Mouse (Mus musculus): ENCODE results near the gene Olfm4. TPM values are rescaled to one million over a fixed set of nuclear protein-coding genes. Genes with fewer than 3 reads are reported as not detected.

The Olfm4 gene
- 0.33 and 0.46 TPM in 2 replicates for polyA plus RNA-seq (2014; fragmentation: Nextera tagmentation; extraction: Ambion mirVana)

DNA sequence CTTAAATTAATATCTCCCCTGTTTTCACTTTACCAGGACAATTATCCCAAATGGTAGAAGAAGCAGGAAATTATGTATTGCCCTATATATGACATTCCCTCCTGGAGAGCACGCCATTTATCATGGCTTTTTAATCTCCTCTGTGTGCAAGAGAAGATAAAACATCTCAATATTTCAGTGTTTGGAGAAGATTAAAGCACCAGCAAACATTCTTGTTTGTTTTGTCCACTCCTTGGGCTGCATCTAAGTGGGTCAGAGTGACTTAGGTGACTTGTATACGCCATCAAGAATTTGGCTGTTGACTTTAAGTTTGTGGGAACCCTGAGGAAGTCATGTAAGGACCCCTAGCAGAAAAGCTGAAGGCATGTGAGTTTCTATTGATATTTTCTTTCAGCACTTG, at the start of gene Olfm4:
TSS of gene Olfm4 (plus strand) at position 301 of the 400 bp plus-strand sequence.
- Histone ChIP-seq H3K9ac (ENCODE audit: low read length) (no peak within 1 kb of the TSS), H3K36me3 (ENCODE audit: control insufficient read depth, insufficient read depth, low read length) (no peaks in the 10 kb centered on the region), H3K4me2 (no peak within 1 kb of the TSS), H3K27me3 (ENCODE audit: control insufficient read depth, insufficient read depth, low read length) (no peaks in the 10 kb centered on the region), H3K9me3 (ENCODE audit: control insufficient read depth, low read length) (no peaks in the 10 kb centered on the region), H3K4me3 (ENCODE audit: low read depth, low read length) (no peak within 1 kb of the TSS), H3K27ac (ENCODE audit: low read depth, low read length) (no peak within 1 kb of the TSS), H3K4me1 (ENCODE audit: control insufficient read depth, insufficient read depth, low read length) (no peaks in the 10 kb centered on the region)
- no peak for ATAC-seq (ENCODE audit: low FRiP score)
- 74% methylated on average over 2 of the region's 2 CpGs for WGBS
- no peak for DNase-seq (ENCODE audit: low spot score, missing footprints)

DNA sequence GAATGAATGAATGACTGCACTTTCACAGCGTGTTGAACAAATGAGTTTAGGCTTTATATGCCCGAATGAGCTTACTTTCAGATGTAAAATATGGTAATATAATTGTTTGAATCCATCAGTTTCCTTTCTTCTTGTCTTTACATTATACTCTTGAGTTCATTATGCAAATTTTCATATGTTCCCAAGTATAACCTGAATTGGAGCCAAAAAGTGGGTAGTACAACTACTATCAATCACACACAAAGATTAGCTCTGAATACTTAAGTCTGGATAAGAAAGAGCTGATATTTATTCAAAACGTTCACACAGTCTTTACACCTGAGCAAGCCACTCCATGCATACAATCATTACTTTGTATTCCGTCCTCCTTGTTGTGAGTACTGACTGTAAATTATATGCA, 49.5 kb upstream of the Olfm4 start:
- Histone ChIP-seq H3K4me1 (ENCODE audit: control insufficient read depth, insufficient read depth, low read length) (no peaks in the 10 kb centered on the region), H3K4me2 (no peak overlapping the region), H3K27ac (ENCODE audit: low read depth, low read length) (no peak overlapping the region), H3K36me3 (ENCODE audit: control insufficient read depth, insufficient read depth, low read length) (no peaks in the 10 kb centered on the region), H3K27me3 (ENCODE audit: control insufficient read depth, insufficient read depth, low read length) (no peaks in the 10 kb centered on the region), H3K4me3 (ENCODE audit: low read depth, low read length) (no peak overlapping the region), H3K9ac (ENCODE audit: low read length) (no peak overlapping the region), H3K9me3 (ENCODE audit: control insufficient read depth, low read length) (no peaks in the 10 kb centered on the region)
- DNase-seq (ENCODE audit: low spot score, missing footprints) (no peak), ATAC-seq (ENCODE audit: low FRiP score) (no peak)
- WGBS: 74% methylated on average over 4 of the region's 4 CpGs

DNA sequence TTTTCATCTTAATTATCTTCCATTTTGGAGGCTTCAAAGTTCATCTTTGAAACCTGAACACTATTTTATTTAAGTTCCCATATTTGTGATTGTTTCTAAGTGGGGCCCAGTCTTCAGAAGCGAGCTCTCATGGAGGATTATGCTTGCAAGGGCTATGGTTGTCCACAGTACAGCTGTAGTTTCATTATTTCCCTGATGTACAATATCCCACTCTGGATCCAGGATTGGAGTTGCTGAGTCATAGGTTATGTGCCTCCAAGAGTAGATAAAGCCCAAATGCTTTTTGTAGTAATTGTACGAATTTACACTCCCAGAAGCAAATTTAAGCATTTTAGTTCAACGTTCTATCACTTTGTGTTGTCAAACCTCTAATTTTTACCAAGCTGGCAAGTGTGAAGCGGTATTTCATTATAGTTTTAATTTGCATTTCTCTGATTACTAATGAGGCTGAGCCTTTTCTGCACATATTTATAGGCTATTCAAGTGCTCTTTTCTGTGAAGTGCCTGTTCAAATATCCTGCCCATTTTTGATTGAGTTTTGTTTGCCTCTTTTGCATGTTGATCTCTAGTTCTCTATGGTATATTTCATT, 46.9 kb upstream of the Olfm4 start:
- Histone ChIP-seq H3K4me1 (ENCODE audit: control insufficient read depth, insufficient read depth, low read length) (no peaks in the 10 kb centered on the region), H3K27ac (ENCODE audit: low read depth, low read length) (no peak overlapping the region), H3K9me3 (ENCODE audit: control insufficient read depth, low read length) (no peaks in the 10 kb centered on the region), H3K36me3 (ENCODE audit: control insufficient read depth, insufficient read depth, low read length) (no peaks in the 10 kb centered on the region), H3K4me3 (ENCODE audit: low read depth, low read length) (no peak overlapping the region), H3K9ac (ENCODE audit: low read length) (no peak overlapping the region), H3K4me2 (no peak overlapping the region), H3K27me3 (ENCODE audit: control insufficient read depth, insufficient read depth, low read length) (no peaks in the 10 kb centered on the region)
- 88% methylated on average over 4 of the region's 4 CpGs for WGBS
- ATAC-seq (ENCODE audit: low FRiP score): no peak
- DNase-seq (ENCODE audit: low spot score, missing footprints): no peak

DNA sequence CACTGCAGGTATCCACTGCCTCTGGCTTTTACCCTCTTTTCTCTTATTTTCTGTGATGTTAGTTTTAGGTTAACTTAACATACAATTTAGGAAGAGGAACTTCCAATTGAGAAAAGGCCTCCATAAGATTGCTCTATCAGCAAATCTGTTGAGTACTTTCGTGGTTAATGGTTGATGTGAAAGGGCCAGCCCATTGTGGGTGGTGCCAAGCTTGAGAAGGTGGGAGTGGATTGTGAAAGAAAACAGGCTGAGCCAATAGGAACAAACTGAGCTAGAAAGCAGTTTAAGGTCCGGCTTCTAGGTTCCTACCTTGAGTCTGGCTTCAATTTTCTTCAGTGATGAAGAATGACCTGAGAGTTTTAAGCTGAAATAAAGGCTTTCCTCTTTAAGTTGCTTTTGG, 38.0 kb upstream of the Olfm4 start:
- Histone ChIP-seq H3K4me2 (no peak overlapping the region), H3K27ac (ENCODE audit: low read depth, low read length) (no peak overlapping the region), H3K27me3 (ENCODE audit: control insufficient read depth, insufficient read depth, low read length) (no peaks in the 10 kb centered on the region), H3K4me3 (ENCODE audit: low read depth, low read length) (no peak overlapping the region), H3K9me3 (ENCODE audit: control insufficient read depth, low read length) (no peaks in the 10 kb centered on the region), H3K9ac (ENCODE audit: low read length) (no peak overlapping the region), H3K36me3 (ENCODE audit: control insufficient read depth, insufficient read depth, low read length) (no peaks in the 10 kb centered on the region), H3K4me1 (ENCODE audit: control insufficient read depth, insufficient read depth, low read length) (no peaks in the 10 kb centered on the region)
- ATAC-seq (ENCODE audit: low FRiP score): no peak
- DNase-seq (ENCODE audit: low spot score, missing footprints): no peak
- 66% methylated on average over 2 of the region's 2 CpGs for whole genome bisulfite sequencing

DNA sequence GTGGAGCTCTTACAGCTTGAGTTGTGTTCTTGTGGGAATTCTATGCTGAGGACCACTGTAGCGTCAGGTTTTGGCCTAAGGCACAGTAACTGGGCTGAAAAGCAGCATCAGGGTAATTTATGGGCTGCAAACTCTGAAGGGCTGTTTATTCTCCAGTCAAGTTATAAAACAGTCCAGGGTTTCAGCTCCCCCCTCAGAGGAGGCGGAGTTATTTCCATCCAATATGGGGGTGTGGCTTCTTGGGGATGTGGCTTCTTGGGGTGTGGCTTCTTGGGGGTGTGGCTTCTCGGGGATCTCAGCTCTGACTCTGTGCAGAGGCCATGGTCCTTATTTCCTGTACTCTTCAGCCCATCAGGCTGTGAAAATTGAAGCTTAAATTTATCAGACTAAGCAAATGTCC, 28.2 kb upstream of the Olfm4 start:
- H3K9ac ChIP-seq (ENCODE audit: low read length): no peak overlapping the region
- H3K4me3 ChIP-seq (ENCODE audit: low read depth, low read length): no peak overlapping the region
- 81% methylated on average over 3 of the region's 3 CpGs for WGBS
- DNase-seq (ENCODE audit: low spot score, missing footprints): no peak
- 0 out of 2 replicates have a peak, but pooled peaks cover 2% of the 10 kb centered on the region for H3K4me1 ChIP-seq (ENCODE audit: control insufficient read depth, insufficient read depth, low read length)
- no peaks in the 10 kb centered on the region for H3K36me3 ChIP-seq (ENCODE audit: control insufficient read depth, insufficient read depth, low read length)
- H3K9me3 ChIP-seq (ENCODE audit: control insufficient read depth, low read length): no peaks in the 10 kb centered on the region
- H3K27me3 ChIP-seq (ENCODE audit: control insufficient read depth, insufficient read depth, low read length): no peaks in the 10 kb centered on the region
- ATAC-seq (ENCODE audit: low FRiP score): no peak
- H3K4me2 ChIP-seq: no peak overlapping the region
- no peak overlapping the region for H3K27ac ChIP-seq (ENCODE audit: low read depth, low read length)

DNA sequence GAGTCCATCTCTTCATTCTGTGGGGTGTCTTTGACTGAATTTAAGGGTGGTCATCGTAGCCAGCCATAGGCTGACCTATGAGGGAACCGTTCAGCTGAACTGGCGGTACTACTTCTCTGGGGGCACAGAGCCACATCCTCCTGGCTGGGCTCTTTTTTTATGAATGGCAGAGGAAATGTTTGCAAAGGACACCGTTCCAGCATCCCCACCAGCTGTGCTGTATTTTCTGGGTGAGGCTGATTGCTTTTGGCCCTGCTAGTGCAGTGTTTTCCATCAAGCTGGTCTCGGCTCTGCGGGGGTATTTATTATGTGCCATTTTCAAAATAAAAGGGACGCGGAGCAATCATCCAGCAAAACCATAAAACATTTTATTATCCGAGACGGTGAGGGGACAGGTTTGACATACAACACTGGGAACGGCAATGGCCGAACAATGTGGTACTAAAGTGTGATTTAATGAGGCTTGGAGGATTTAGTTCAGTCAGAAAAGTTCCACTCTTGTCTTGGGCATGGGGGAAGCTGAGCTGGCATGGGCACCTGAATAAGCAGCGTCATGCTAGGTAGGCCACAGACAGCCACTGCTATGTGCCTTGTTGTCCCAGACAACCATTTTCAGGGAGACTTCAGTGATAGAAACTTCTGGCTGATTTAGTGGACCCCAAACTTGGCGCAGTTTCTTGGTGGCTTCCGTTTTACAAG, 25.9 kb upstream of the Olfm4 start:
- Histone ChIP-seq H3K27me3 (ENCODE audit: control insufficient read depth, insufficient read depth, low read length) (no peaks in the 10 kb centered on the region), H3K4me1 (ENCODE audit: control insufficient read depth, insufficient read depth, low read length) (peaks cover 7% of the 10 kb centered on the region), H3K9me3 (ENCODE audit: control insufficient read depth, low read length) (no peaks in the 10 kb centered on the region), H3K4me2 (no peak overlapping the region), H3K36me3 (ENCODE audit: control insufficient read depth, insufficient read depth, low read length) (no peaks in the 10 kb centered on the region), H3K4me3 (ENCODE audit: low read depth, low read length) (no peak overlapping the region), H3K27ac (ENCODE audit: low read depth, low read length) (no peak overlapping the region), H3K9ac (ENCODE audit: low read length) (no peak overlapping the region)
- 95% methylated on average over 15 of the region's 15 CpGs for WGBS
- ATAC-seq (ENCODE audit: low FRiP score) (no peak), DNase-seq (ENCODE audit: low spot score, missing footprints) (no peak)

DNA sequence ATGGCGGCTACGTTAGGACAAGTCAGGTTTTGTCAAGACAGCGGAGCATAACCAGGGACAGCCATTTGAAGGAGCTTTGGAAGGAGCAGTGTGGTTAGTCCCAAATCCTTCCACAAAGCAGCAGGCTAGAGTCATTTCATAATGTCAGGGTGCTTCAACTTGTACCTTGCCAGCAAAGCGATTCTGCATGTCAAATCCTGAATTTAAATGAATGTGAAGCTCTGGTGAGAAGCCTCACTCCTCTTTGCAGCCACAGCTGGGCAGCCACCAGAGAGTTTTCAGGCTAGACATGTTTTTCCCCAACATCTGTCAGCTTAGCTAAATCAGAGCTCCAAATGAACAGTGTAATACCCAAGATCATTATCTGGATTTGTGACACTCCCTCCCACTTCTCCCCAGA, 22.7 kb upstream of the Olfm4 start:
- H3K36me3 ChIP-seq (ENCODE audit: control insufficient read depth, insufficient read depth, low read length): no peaks in the 10 kb centered on the region
- H3K9me3 ChIP-seq (ENCODE audit: control insufficient read depth, low read length): no peaks in the 10 kb centered on the region
- no peak overlapping the region for H3K4me3 ChIP-seq (ENCODE audit: low read depth, low read length)
- H3K27me3 ChIP-seq (ENCODE audit: control insufficient read depth, insufficient read depth, low read length): no peaks in the 10 kb centered on the region
- 81% methylated on average over 4 of the region's 4 CpGs for WGBS
- H3K4me2 ChIP-seq: no peak overlapping the region
- peaks cover 7% of the 10 kb centered on the region for H3K4me1 ChIP-seq (ENCODE audit: control insufficient read depth, insufficient read depth, low read length)
- H3K27ac ChIP-seq (ENCODE audit: low read depth, low read length): peak overlapping the region; percentile 25; the same call in 1 of the 2 replicates
- H3K9ac ChIP-seq (ENCODE audit: low read length): no peak overlapping the region
- ATAC-seq (ENCODE audit: low FRiP score): peak; percentile 33; the same call in 1 of the 2 replicates
- DNase-seq (ENCODE audit: low spot score, missing footprints): no peak

DNA sequence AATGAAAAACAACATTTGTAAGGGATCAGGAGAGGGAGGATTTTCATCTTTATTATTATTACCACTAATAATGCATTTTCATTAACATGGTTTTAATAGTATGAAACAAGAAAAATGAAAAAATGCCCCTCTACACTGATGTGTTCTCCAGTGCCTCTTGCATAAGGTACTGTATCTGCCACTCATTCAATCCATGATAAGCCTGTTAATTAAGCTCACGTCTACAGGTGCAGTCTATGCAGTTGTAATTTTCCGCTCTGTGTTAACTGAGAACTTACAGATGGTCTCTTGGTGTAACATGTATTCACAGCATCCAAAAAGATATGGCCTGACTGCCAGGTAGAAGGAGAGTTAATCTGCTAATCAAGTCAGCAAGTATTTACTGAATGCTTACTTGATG, 22.3 kb upstream of the Olfm4 start:
- 81% methylated on average over 2 of the region's 2 CpGs for WGBS
- H3K27ac ChIP-seq (ENCODE audit: low read depth, low read length): no peak overlapping the region

DNA sequence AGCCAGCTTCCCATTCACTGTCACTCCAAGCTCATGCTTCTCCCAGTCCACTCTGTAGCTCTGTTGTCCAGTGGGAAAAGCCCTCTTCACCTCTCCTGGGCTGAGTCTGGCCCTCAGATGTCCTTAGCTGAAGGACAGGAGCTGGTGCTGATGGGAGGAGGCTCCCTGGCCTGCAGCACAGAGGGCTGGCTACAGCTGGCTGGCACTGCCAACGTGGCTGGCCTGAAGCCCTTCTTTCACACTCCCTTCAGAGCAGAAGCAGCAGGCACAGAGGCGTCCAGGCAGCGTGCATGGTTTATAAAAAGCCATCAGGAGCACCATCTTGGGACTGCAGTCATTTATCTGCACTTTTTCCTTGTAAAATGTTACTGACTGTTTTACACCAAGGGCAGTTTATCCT, 13.7 kb upstream of the Olfm4 start:
- H3K4me3 ChIP-seq (ENCODE audit: low read depth, low read length): no peak overlapping the region
- 84% methylated on average over 3 of the region's 3 CpGs for WGBS
- DNase-seq (ENCODE audit: low spot score, missing footprints): no peak

More for the DNA sequence above, 22.3 kb upstream of the Olfm4 start:
- Histone ChIP-seq H3K9me3 (ENCODE audit: control insufficient read depth, low read length) (no peaks in the 10 kb centered on the region), H3K9ac (ENCODE audit: low read length) (no peak overlapping the region), H3K4me2 (no peak overlapping the region), H3K36me3 (ENCODE audit: control insufficient read depth, insufficient read depth, low read length) (no peaks in the 10 kb centered on the region), H3K27me3 (ENCODE audit: control insufficient read depth, insufficient read depth, low read length) (no peaks in the 10 kb centered on the region), H3K4me1 (ENCODE audit: control insufficient read depth, insufficient read depth, low read length) (peaks cover 7% of the 10 kb centered on the region), H3K4me3 (ENCODE audit: low read depth, low read length) (no peak overlapping the region)
- ATAC-seq (ENCODE audit: low FRiP score): no peak
- DNase-seq (ENCODE audit: low spot score, missing footprints): no peak

More for the DNA sequence above, 13.7 kb upstream of the Olfm4 start:
- Histone ChIP-seq H3K4me2 (no peak overlapping the region), H3K36me3 (ENCODE audit: control insufficient read depth, insufficient read depth, low read length) (no peaks in the 10 kb centered on the region), H3K27ac (ENCODE audit: low read depth, low read length) (no peak overlapping the region), H3K4me1 (ENCODE audit: control insufficient read depth, insufficient read depth, low read length) (peaks cover 3% of the 10 kb centered on the region; the same call in 1 of the 2 replicates), H3K9ac (ENCODE audit: low read length) (no peak overlapping the region), H3K9me3 (ENCODE audit: control insufficient read depth, low read length) (no peaks in the 10 kb centered on the region), H3K27me3 (ENCODE audit: control insufficient read depth, insufficient read depth, low read length) (no peaks in the 10 kb centered on the region)
- ATAC-seq (ENCODE audit: low FRiP score): no peak
